In the genomic region with DNA sequence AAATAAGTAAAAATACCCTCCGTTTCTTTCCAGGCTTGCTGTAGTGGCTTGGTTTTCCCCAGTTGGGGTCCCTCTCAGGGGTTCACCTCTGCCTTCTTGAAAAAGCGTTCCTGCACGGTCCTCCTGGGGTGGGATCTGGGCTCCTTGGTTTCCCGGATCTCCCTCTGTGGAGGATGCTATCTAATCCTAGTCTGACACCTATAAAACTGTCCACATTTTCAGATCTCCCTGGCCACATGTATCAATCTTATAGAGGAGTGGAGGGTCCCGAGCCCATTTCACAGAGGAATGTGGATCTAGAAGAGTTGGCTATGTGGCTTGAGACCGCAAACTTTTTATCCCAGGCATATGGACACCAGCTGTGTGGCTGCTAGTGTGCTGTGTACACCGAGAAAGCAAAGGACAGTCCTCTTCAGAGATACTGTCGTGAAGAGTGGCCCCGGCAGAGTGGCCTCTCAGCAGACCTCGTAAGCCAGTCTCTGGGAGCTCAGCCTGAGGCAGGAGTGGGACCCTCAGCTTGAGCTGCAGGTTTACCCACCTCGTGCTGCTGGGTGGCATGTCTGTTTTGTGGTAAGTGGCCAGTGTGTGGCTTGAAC, we compare ENCODE assay signal across 8 mouse cellular contexts. TPM values are rescaled to one million over a fixed set of nuclear protein-coding genes. Genes with fewer than 3 reads are reported as not detected.
DNase-seq lines count a peak whose midpoint lies in the region; ATAC-seq lines count a peak whose summit lies in the region.

No protein-coding gene starts in this region.

- H3K27ac ChIP-seq in heart, embryonic 14.5 days (replicated peaks in 1 of 2; ENCODE audit: control insufficient read depth in 1 of 2, insufficient read depth in 1 of 2, low read depth in 2 of 2, low read length in 2 of 2), result no peak overlapping the region
- 0 out of 2 replicates have a peak overlapping the region, but pooled peaks have one; percentile 27 for H3K27ac ChIP-seq in forebrain, embryonic 14.5 days (ENCODE audit: low read depth, low read length)
- H3K27ac ChIP-seq in intestine, embryonic 16.5 days (ENCODE audit: low read length), result no peak overlapping the region
- H3K27ac ChIP-seq in midbrain, embryonic 16.5 days (ENCODE audit: low read length), result peak overlapping the region; percentile 94
- no peak overlapping the region for H3K27ac ChIP-seq in kidney, embryonic 14.5 days (ENCODE audit: low read depth, low read length)

- H3K4me1 ChIP-seq in heart, embryonic 14.5 days (ENCODE audit: control insufficient read depth in 2 of 2, insufficient read depth in 2 of 2, low read length in 2 of 2), result peaks cover 0 to 19% of the 10 kb centered on the region in 2 experiments; a peak in 1 of 4 replicates
- H3K4me1 ChIP-seq in forebrain, embryonic 14.5 days (ENCODE audit: control insufficient read depth, insufficient read depth, low read length), result peaks cover 26% of the 10 kb centered on the region
- peaks cover 11% of the 10 kb centered on the region for H3K4me1 ChIP-seq in intestine, embryonic 16.5 days (ENCODE audit: control insufficient read depth, insufficient read depth, low read length)
- peaks cover 33% of the 10 kb centered on the region for H3K4me1 ChIP-seq in midbrain, embryonic 16.5 days (ENCODE audit: control insufficient read depth, insufficient read depth, low read length)
- H3K4me1 ChIP-seq in kidney, embryonic 14.5 days (ENCODE audit: control insufficient read depth, insufficient read depth, low read length), result no peaks in the 10 kb centered on the region

- DNase-seq in heart, postnatal 10 days, result no peak
- no peak for DNase-seq in forebrain, embryonic 14.5 days (ENCODE audit: low spot score)
- DNase-seq in adrenal gland, postnatal 10 days, result no peak
- DNase-seq in gastrocnemius, postnatal 4 days (ENCODE audit: low spot score in 2 of 2), result no peak

- no peak for ATAC-seq in heart, embryonic 14.5 days (ENCODE audit: insufficient number of reproducible peaks, insufficient read depth, low FRiP score, low read depth)
- no peak for ATAC-seq in forebrain, embryonic 14.5 days
- no peak for ATAC-seq in intestine, embryonic 16.5 days
- no peak for ATAC-seq in midbrain, embryonic 16.5 days
- ATAC-seq in kidney, embryonic 14.5 days (ENCODE audit: low FRiP score, low TSS enrichment), result no peak

- H3K27me3 ChIP-seq in heart, embryonic 14.5 days (ENCODE audit: control insufficient read depth, insufficient read depth, low read length), result peaks cover 69% of the 10 kb centered on the region
- H3K27me3 ChIP-seq in forebrain, embryonic 14.5 days (replicated peaks; ENCODE audit: control insufficient read depth, insufficient read depth, low read length), result peaks cover 19% of the 10 kb centered on the region
- H3K27me3 ChIP-seq in intestine, embryonic 16.5 days (replicated peaks; ENCODE audit: control insufficient read depth, insufficient read depth, low read length), result peaks cover 43% of the 10 kb centered on the region
- H3K27me3 ChIP-seq in midbrain, embryonic 16.5 days (ENCODE audit: control insufficient read depth, insufficient read depth, low read depth, low read length), result no peaks in the 10 kb centered on the region
- H3K27me3 ChIP-seq in kidney, embryonic 14.5 days (ENCODE audit: control insufficient read depth, insufficient read depth, low read length), result peaks cover 61% of the 10 kb centered on the region

- H3K9ac ChIP-seq in heart, embryonic 14.5 days (ENCODE audit: low read length), result 0 out of 2 replicates have a peak overlapping the region, but pooled peaks have one; percentile 3
- H3K9ac ChIP-seq in forebrain, embryonic 14.5 days (ENCODE audit: low read length), result peak overlapping the region; percentile 88; the same call in 1 of the 2 replicates
- no peak overlapping the region for H3K9ac ChIP-seq in intestine, embryonic 16.5 days (ENCODE audit: low read depth, low read length)
- peak overlapping the region; percentile 95; the same call in 1 of the 2 replicates for H3K9ac ChIP-seq in midbrain, embryonic 16.5 days (ENCODE audit: low read depth, low read length)
- H3K9ac ChIP-seq in kidney, embryonic 14.5 days (ENCODE audit: low read depth, low read length), result no peak overlapping the region

- H3K4me2 ChIP-seq in heart, embryonic 14.5 days (ENCODE audit: low read length), result peak overlapping the region; percentile 96
- H3K4me2 ChIP-seq in forebrain, embryonic 14.5 days (ENCODE audit: low read length), result peak overlapping the region; percentile 85
- H3K4me2 ChIP-seq in intestine, embryonic 16.5 days (ENCODE audit: low read depth, low read length), result peak overlapping the region; percentile 99; the same call in 1 of the 2 replicates
- peak overlapping the region; percentile 77 for H3K4me2 ChIP-seq in midbrain, embryonic 16.5 days (ENCODE audit: low read length)
- no peak overlapping the region for H3K4me2 ChIP-seq in kidney, embryonic 14.5 days (replicated peaks; ENCODE audit: low read depth, low read length)

- no peaks in the 10 kb centered on the region for H3K36me3 ChIP-seq in heart, embryonic 14.5 days (ENCODE audit: control insufficient read depth, insufficient read depth, low read length)
- H3K36me3 ChIP-seq in forebrain, embryonic 14.5 days (ENCODE audit: control insufficient read depth, insufficient read depth, low read length), result no peaks in the 10 kb centered on the region
- H3K36me3 ChIP-seq in intestine, embryonic 16.5 days (ENCODE audit: control insufficient read depth, insufficient read depth, low read length), result no peaks in the 10 kb centered on the region
- no peaks in the 10 kb centered on the region for H3K36me3 ChIP-seq in midbrain, embryonic 16.5 days (ENCODE audit: control insufficient read depth, insufficient read depth, low read length)
- no peaks in the 10 kb centered on the region for H3K36me3 ChIP-seq in kidney, embryonic 14.5 days (ENCODE audit: control insufficient read depth, insufficient read depth, low read length)

- H3K9me3 ChIP-seq in heart, embryonic 14.5 days (ENCODE audit: control insufficient read depth, low read length), result no peaks in the 10 kb centered on the region
- H3K9me3 ChIP-seq in forebrain, embryonic 14.5 days (replicated peaks; ENCODE audit: control insufficient read depth, low read length), result no peaks in the 10 kb centered on the region
- H3K9me3 ChIP-seq in intestine, embryonic 16.5 days (ENCODE audit: control insufficient read depth, low read length), result no peaks in the 10 kb centered on the region
- no peaks in the 10 kb centered on the region for H3K9me3 ChIP-seq in midbrain, embryonic 16.5 days (replicated peaks; ENCODE audit: control insufficient read depth, low read length, poor library complexity, severe bottlenecking)
- no peaks in the 10 kb centered on the region for H3K9me3 ChIP-seq in kidney, embryonic 14.5 days (ENCODE audit: control insufficient read depth, low read length)

- WGBS in heart, embryonic 14.5 days, result 28% methylated on average over 11 of the region's 11 CpGs
- 31% methylated on average over 11 of the region's 11 CpGs for WGBS in forebrain, embryonic 14.5 days
- WGBS in intestine, embryonic 16.5 days, result 32% methylated on average over 11 of the region's 11 CpGs
- WGBS in midbrain, embryonic 16.5 days, result 23% methylated on average over 11 of the region's 11 CpGs
- 34% methylated on average over 11 of the region's 11 CpGs for WGBS in kidney, embryonic 14.5 days

- intact Hi-C loops in heart, postnatal 10 days (cut with DNase I), result loop anchor here (2.0 to 5.0 kb wide), 4 partner anchors 42 to 133 kb away; partner anchors contain the start of gene Acsf3

- H3K4me3 ChIP-seq in heart, embryonic 14.5 days (ENCODE audit: control insufficient read depth in 1 of 2, insufficient read depth in 1 of 2, low read depth in 1 of 2, low read length in 2 of 2), result no peak overlapping the region; a peak in 1 of 4 replicates
- peak overlapping the region; percentile 73; the same call in 1 of the 2 replicates for H3K4me3 ChIP-seq in forebrain, embryonic 14.5 days (ENCODE audit: low read depth, low read length)
- no peak overlapping the region; the same call in 1 of the 2 replicates for H3K4me3 ChIP-seq in intestine, embryonic 16.5 days (ENCODE audit: low read length)
- peak overlapping the region; percentile 90; the same call in 1 of the 2 replicates for H3K4me3 ChIP-seq in midbrain, embryonic 16.5 days (ENCODE audit: low read depth, low read length)
- H3K4me3 ChIP-seq in kidney, embryonic 14.5 days (ENCODE audit: low read length), result no peak overlapping the region

RNA-seq across cellular contexts. Expression of gene Cbfa2t3, which starts 19.5 kb away (rescaled TPM):
- polyA plus RNA-seq in heart, embryonic 14.5 days (2014; fragmentation: Nextera tagmentation; extraction: Ambion mirVana), result 4.2 and 6.2 TPM in 2 replicates
- total RNA-seq in heart, postnatal 10 days (2021), result 10 to 100 TPM; 22.2 to 24.5 TPM
- polyA plus RNA-seq in forebrain, embryonic 14.5 days (2014; fragmentation: Nextera tagmentation; extraction: Ambion mirVana), result 10.4 and 11.5 TPM in 2 replicates
- 4.1 and 5.2 TPM in 2 replicates for polyA plus RNA-seq in intestine, embryonic 16.5 days (2015; fragmentation: Nextera tagmentation; extraction: Ambion mirVana)
- polyA plus RNA-seq in midbrain, embryonic 16.5 days (2015; fragmentation: Nextera tagmentation; extraction: Ambion mirVana), result 17.7 and 17.9 TPM in 2 replicates
- total RNA-seq in adrenal gland, postnatal 10 days (2021), result 10 to 100 TPM; 12.0 to 14.3 TPM
- 3.6 and 3.7 TPM in 2 replicates for polyA plus RNA-seq in kidney, embryonic 14.5 days (2014; fragmentation: Nextera tagmentation; extraction: Ambion mirVana)
- total RNA-seq in gastrocnemius, postnatal 4 days (2021), result 10 to 100 TPM; 18.9 TPM

RNA-seq across cellular contexts. Expression of gene Pabpn1l, which starts 56.9 kb away (rescaled TPM):
- not detected in 2 replicates for polyA plus RNA-seq in heart, embryonic 14.5 days (2014; fragmentation: Nextera tagmentation; extraction: Ambion mirVana)
- total RNA-seq in heart, postnatal 10 days (2021), result not detected
- not detected in 2 replicates for polyA plus RNA-seq in forebrain, embryonic 14.5 days (2014; fragmentation: Nextera tagmentation; extraction: Ambion mirVana)
- 0.23 TPM in 1 of 2 replicates, not detected in the other for polyA plus RNA-seq in intestine, embryonic 16.5 days (2015; fragmentation: Nextera tagmentation; extraction: Ambion mirVana)
- not detected in 2 replicates for polyA plus RNA-seq in midbrain, embryonic 16.5 days (2015; fragmentation: Nextera tagmentation; extraction: Ambion mirVana)
- total RNA-seq in adrenal gland, postnatal 10 days (2021), result not detected
- polyA plus RNA-seq in kidney, embryonic 14.5 days (2014; fragmentation: Nextera tagmentation; extraction: Ambion mirVana), result not detected in 2 replicates
- not detected for total RNA-seq in gastrocnemius, postnatal 4 days (2021)

Comparison
In these comparisons a context has a peak if more than half of its experiments do, and no peak if none do; other contexts are left out.
1. H3K27ac ChIP-seq: peak in forebrain, embryonic 14.5 days (single experiment) and midbrain, embryonic 16.5 days (single experiment); none in heart, embryonic 14.5 days (0 of 2), intestine, embryonic 16.5 days (single experiment) and kidney, embryonic 14.5 days (single experiment).
2. H3K4me3 ChIP-seq: peak in forebrain, embryonic 14.5 days (single experiment) and midbrain, embryonic 16.5 days (single experiment); none in heart, embryonic 14.5 days (0 of 2), intestine, embryonic 16.5 days (single experiment) and kidney, embryonic 14.5 days (single experiment).
3. H3K9ac ChIP-seq: peak in heart, embryonic 14.5 days (single experiment), forebrain, embryonic 14.5 days (single experiment) and midbrain, embryonic 16.5 days (single experiment); none in intestine, embryonic 16.5 days (single experiment) and kidney, embryonic 14.5 days (single experiment).